Mouse (Mus musculus) spleen, adult 18-20 months (tissue): ENCODE results near the gene 1700003F12Rik.

ENCODE experiments used
- DNase-seq, 2 experiments: peaks; one replicate each; pipeline ENCODE4 v3.0.0; 2022; ENCODE audit warnings: mixed read lengths in 2 of 2

1700003F12Rik gene

GRCm38 (mm10) chr2:154580586-154580985, 33.7 kb downstream of the 1700003F12Rik start:
- DNase-seq = no peak

GRCm38 (mm10) chr2:154581421-154581820, 34.5 kb downstream of the 1700003F12Rik start:
- no peak for DNase-seq

GRCm38 (mm10) chr2:154583906-154584872, 37.3 kb downstream of the 1700003F12Rik start:
- no peak for DNase-seq

GRCm38 (mm10) chr2:154584931-154585601, 38.2 kb downstream of the 1700003F12Rik start:
- no peak for DNase-seq

GRCm38 (mm10) chr2:154586405-154586804, 39.5 kb downstream of the 1700003F12Rik start:
- peak in 1 of 2 experiments; percentile 23 for DNase-seq

GRCm38 (mm10) chr2:154589051-154589450, 42.2 kb downstream of the 1700003F12Rik start:
- DNase-seq = no peak

- DNase-seq = no peak
Measured at GRCm38 (mm10) chr2:154591239-154591638, 44.4 kb downstream of the 1700003F12Rik start.

GRCm38 (mm10) chr2:154593025-154593424, 46.1 kb downstream of the 1700003F12Rik start:
- DNase-seq = peak in 1 of 2 experiments; percentile 51

GRCm38 (mm10) chr2:154595775-154596174, 48.9 kb downstream of the 1700003F12Rik start:
- no peak for DNase-seq

- DNase-seq = peak in 1 of 2 experiments; percentile 18
Measured at GRCm38 (mm10) chr2:154597399-154597798, 50.5 kb downstream of the 1700003F12Rik start.
